In the genomic region with DNA sequence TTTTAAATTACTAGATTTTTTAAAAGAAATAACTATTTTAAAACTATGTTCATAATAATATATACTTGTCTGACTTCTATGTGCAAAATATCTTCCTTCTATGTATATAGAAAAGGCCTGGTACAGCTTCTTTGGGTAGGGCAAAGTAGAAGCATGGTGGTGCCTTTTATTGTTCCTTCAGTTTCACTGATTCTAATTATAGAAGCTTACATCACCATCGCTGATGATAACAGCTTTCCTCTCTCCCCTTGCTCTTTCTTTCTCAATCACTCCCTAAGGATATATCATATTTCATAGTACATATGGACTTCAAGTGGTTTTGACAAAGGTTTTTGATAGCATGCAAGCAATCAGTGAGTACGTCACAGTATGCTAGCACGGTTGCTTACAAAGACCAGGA, we compare ENCODE assay signal across 10 mouse cellular contexts.
DNase-seq lines count a peak whose midpoint lies in the region; ATAC-seq and TF ChIP-seq lines count a peak whose summit lies in the region.
"Had no signal": no experiment of that assay in that cellular context is flagged by ENCODE, and none has a peak within 500 bp of the region (broad histone marks: within the 10 kb centered on the region; RNA-seq: fewer than 3 reads in every experiment).

No protein-coding gene starts in this region.

- no peak overlapping the region; a peak in 1 of 4 replicates for H3K27ac ChIP-seq in heart, embryonic 14.5 days (replicated peaks in 1 of 2; ENCODE audit: control insufficient read depth in 1 of 2, insufficient read depth in 1 of 2, low read depth in 2 of 2, low read length in 2 of 2)
- H3K27ac ChIP-seq in hindbrain, embryonic 15.5 days (replicated peaks), result peak overlapping the region; percentile 40; the same call in 1 of the 2 replicates
- H3K27ac ChIP-seq in thymus, adult 2 months (ENCODE audit: control insufficient read depth, insufficient read depth, low read length), result no peak overlapping the region

- H3K36me3 ChIP-seq in heart, embryonic 14.5 days (ENCODE audit: control insufficient read depth, insufficient read depth, low read length), result no peaks in the 10 kb centered on the region
- no peaks in the 10 kb centered on the region for H3K36me3 ChIP-seq in C2C12 (ENCODE audit: control insufficient read depth, insufficient read depth)
- no peaks in the 10 kb centered on the region for H3K36me3 ChIP-seq in hindbrain, embryonic 15.5 days
- no peaks in the 10 kb centered on the region for H3K36me3 ChIP-seq in thymus, adult 2 months (ENCODE audit: control insufficient read depth, insufficient read depth, low read length)

- H3K4me1 ChIP-seq in heart, embryonic 14.5 days (ENCODE audit: control insufficient read depth in 2 of 2, insufficient read depth in 2 of 2, low read length in 2 of 2), result peaks cover 2 to 17% of the 10 kb centered on the region in 2 experiments; a peak in 3 of 4 replicates
- no peaks in the 10 kb centered on the region for H3K4me1 ChIP-seq in hindbrain, embryonic 15.5 days (replicated peaks)
- no peaks in the 10 kb centered on the region for H3K4me1 ChIP-seq in thymus, adult 2 months (replicated peaks; ENCODE audit: control insufficient read depth, insufficient read depth, low read length)

- DNase-seq in heart, adult 11 months, result no peak
- peak; percentile 49 for DNase-seq in 3T3-L1 (ENCODE audit: low read depth, low spot score)
- no peak for DNase-seq in natural killer cell, adult 2 months (ENCODE audit: low spot score in 2 of 2)
- no peak for DNase-seq in gastrocnemius, postnatal 25 days
- no peak for DNase-seq in thymus, adult 2 months
- DNase-seq: cerebellum, postnatal 25 days had no signal

- H3K79me3 ChIP-seq in C2C12 (ENCODE audit: low read depth), result no peaks in the 10 kb centered on the region

- peaks cover 5% of the 10 kb centered on the region for H3K79me2 ChIP-seq in C2C12 (ENCODE audit: control insufficient read depth, insufficient read depth)

- H3ac ChIP-seq in C2C12 (ENCODE audit: control insufficient read depth, insufficient read length, low read depth), result no peak overlapping the region

- peak overlapping the region; percentile 26 for H3K4me2 ChIP-seq in heart, embryonic 14.5 days (ENCODE audit: low read length)
- no peak overlapping the region for H3K4me2 ChIP-seq in hindbrain, embryonic 15.5 days

- ATAC-seq in heart, embryonic 14.5 days (ENCODE audit: insufficient number of reproducible peaks, insufficient read depth, low FRiP score, low read depth), result no peak
- ATAC-seq in hindbrain, embryonic 15.5 days (ENCODE audit: low FRiP score, low read depth), result no peak

- H3K9me3 ChIP-seq in heart, embryonic 14.5 days (ENCODE audit: control insufficient read depth, low read length), result no peaks in the 10 kb centered on the region
- no peaks in the 10 kb centered on the region for H3K9me3 ChIP-seq in hindbrain, embryonic 15.5 days
- H3K9me3 ChIP-seq: G1E had no signal

- WGBS in heart, embryonic 14.5 days, result 16% methylated on average over 3 of the region's 3 CpGs
- WGBS in hindbrain, embryonic 15.5 days, result 53% methylated on average over 3 of the region's 3 CpGs
- WGBS in thymus, adult 2 months, result 95% methylated on average over 3 of the region's 3 CpGs

- H3K9ac ChIP-seq in heart, embryonic 14.5 days (ENCODE audit: low read length), result no peak overlapping the region
- no peak overlapping the region for H3K9ac ChIP-seq in hindbrain, embryonic 15.5 days

- H3K4me3 ChIP-seq in heart, embryonic 14.5 days (ENCODE audit: control insufficient read depth in 1 of 2, insufficient read depth in 1 of 2, low read depth in 1 of 2, low read length in 2 of 2), result no peak overlapping the region
- no peak overlapping the region for H3K4me3 ChIP-seq in C2C12 (ENCODE audit: insufficient read depth, poor library complexity, severe bottlenecking)
- H3K4me3 ChIP-seq in hindbrain, embryonic 15.5 days, result no peak overlapping the region
- H3K4me3 ChIP-seq in thymus, adult 2 months (ENCODE audit: control insufficient read depth, insufficient read depth, low read length), result no peak overlapping the region

- TF ChIP-seq POLR2A in thymus, adult 2 months (IDR thresholded peaks at IDR 0.05; ENCODE audit: control insufficient read depth, extremely low read depth, insufficient read depth, low read length, poor library complexity), result no peak

- no peak for TF ChIP-seq CTCF in C2C12 (IDR thresholded peaks at IDR 0.05; ENCODE audit: control insufficient read depth, insufficient read depth, insufficient read length)
- no peak for TF ChIP-seq CTCF in thymus, adult 2 months (IDR thresholded peaks at IDR 0.05; ENCODE audit: borderline replicate concordance, control insufficient read depth, extremely low read depth, insufficient read depth, low read length, poor library complexity)

- no peaks in the 10 kb centered on the region for H3K27me3 ChIP-seq in heart, embryonic 14.5 days (ENCODE audit: control insufficient read depth, insufficient read depth, low read length)
- H3K27me3 ChIP-seq in C2C12 (ENCODE audit: control insufficient read depth, insufficient read depth, insufficient read length), result no peaks in the 10 kb centered on the region
- H3K27me3 ChIP-seq in hindbrain, embryonic 15.5 days, result no peaks in the 10 kb centered on the region
- H3K27me3 ChIP-seq in thymus, adult 2 months (ENCODE audit: control insufficient read depth, insufficient read depth, low read length), result no peaks in the 10 kb centered on the region

TF ChIP-seq in C2C12, 6 proteins besides CTCF, POLR2A, EP300 and RAD21:
- TF ChIP-seq MYOG (IDR thresholded peaks at IDR 0.05; ENCODE audit: control insufficient read depth, extremely low read depth, insufficient read length) (no peak), CEBPB (IDR thresholded peaks at IDR 0.05; ENCODE audit: low read depth) (peak; percentile 59), MAX (IDR thresholded peaks at IDR 0.05) (no peak), FOSL1 (IDR thresholded peaks at IDR 0.05; ENCODE audit: insufficient read depth, low read length, poor library complexity, severe bottlenecking) (no peak)
